Mouse (Mus musculus) MEL (cell line): ENCODE measurements around the gene Vsig8.

Experiments
- CHD2 ChIP-seq: IDR thresholded peaks from 2 replicates; pipeline ENCODE4 v1.6.1; 2011; ENCODE audit warnings: low read length, improper control_type of control experiment
- CTCF ChIP-seq, 3 experiments: IDR thresholded peaks in 2 of 3; conservative IDR thresholded peaks in 1 of 3; 2 replicates each; pipeline ENCODE4 v1.5.1; 2011 to 2012; ENCODE audit warnings: low read length in 3 of 3, low read depth in 2 of 3, mild to moderate bottlenecking in 2 of 3, improper control_type of control experiment in 1 of 3, inconsistent platforms in 1 of 3, mixed read lengths in 1 of 3, moderate library complexity in 1 of 3; ENCODE audit not compliant: control insufficient read depth in 1 of 3, insufficient read depth in 1 of 3, poor library complexity in 1 of 3, severe bottlenecking in 1 of 3
- E2F4 ChIP-seq: IDR thresholded peaks from 2 replicates; pipeline ENCODE4 v1.6.1; 2011; ENCODE audit warnings: low read depth, low read length, improper control_type of control experiment, borderline replicate concordance
- JUND ChIP-seq: IDR thresholded peaks from 2 replicates; pipeline ENCODE4 v1.6.1; 2011; ENCODE audit warnings: low read depth, mild to moderate bottlenecking, improper control_type of control experiment, low read length
- MAX ChIP-seq: IDR thresholded peaks from 2 replicates; pipeline ENCODE4 v1.6.1; 2011; ENCODE audit warnings: low read length, improper control_type of control experiment
- NELFE ChIP-seq: IDR thresholded peaks from 2 replicates; pipeline ENCODE4 v1.6.1; 2011; ENCODE audit warnings: low read depth, low read length, improper control_type of control experiment
- POLR2A ChIP-seq, 2 experiments: IDR thresholded peaks; 2 replicates each; pipeline ENCODE4 v1.6.1; 2011 to 2012; ENCODE audit warnings: low read length in 2 of 2, mild to moderate bottlenecking in 2 of 2, control low read depth in 1 of 2, improper control_type of control experiment in 1 of 2, low read depth in 1 of 2, moderate library complexity in 1 of 2; ENCODE audit not compliant: control insufficient read depth in 1 of 2, insufficient read depth in 1 of 2, poor library complexity in 1 of 2
- POLR2AphosphoS5 ChIP-seq: IDR thresholded peaks from 2 replicates; pipeline ENCODE4 v1.6.1; 2012; ENCODE audit warnings: low read depth, borderline replicate concordance, mild to moderate bottlenecking, inconsistent platforms, low read length, moderate library complexity, mixed read lengths
- ZKSCAN1 ChIP-seq: IDR thresholded peaks from 2 replicates; pipeline ENCODE4 v1.6.1; 2012; ENCODE audit warnings: low read depth, mild to moderate bottlenecking, inconsistent platforms, low read length, improper control_type of control experiment, moderate library complexity
- ZMIZ1 ChIP-seq: IDR thresholded peaks from 2 replicates; pipeline ENCODE4 v1.6.1; 2012; ENCODE audit warnings: low read depth, mild to moderate bottlenecking, inconsistent platforms, low read length, improper control_type of control experiment, moderate library complexity
- ZNF384 ChIP-seq: IDR thresholded peaks from 2 replicates; pipeline ENCODE4 v1.6.1; 2012; ENCODE audit warnings: low read depth, mild to moderate bottlenecking, inconsistent platforms, low read length, improper control_type of control experiment

DNA sequence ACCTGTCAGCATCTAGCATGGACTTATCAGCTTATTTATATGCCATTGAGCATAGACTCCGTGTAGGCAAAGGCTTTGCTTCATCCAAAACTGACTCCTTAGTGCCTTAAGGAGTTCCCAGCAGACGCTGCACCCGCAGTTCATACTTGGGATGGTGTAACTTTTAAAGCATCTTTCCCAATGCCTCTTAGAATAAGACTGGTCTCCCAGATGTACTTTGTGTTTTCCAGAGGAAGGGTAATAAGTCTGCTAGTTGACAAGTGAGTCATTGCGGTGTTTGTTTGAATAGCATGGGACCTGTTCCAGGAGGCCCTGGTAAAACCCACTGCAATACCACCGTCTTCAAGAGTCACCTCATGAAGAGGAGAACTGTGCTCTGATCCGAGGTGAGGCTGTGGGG is 24.4 kb downstream of the Vsig8 start:
- no peak for TF ChIP-seq POLR2AphosphoS5
- no peak for TF ChIP-seq ZMIZ1
- TF ChIP-seq CHD2, result no peak
- no peak for TF ChIP-seq E2F4
- no peak for TF ChIP-seq NELFE
- TF ChIP-seq POLR2A (IDR thresholded peaks at IDR 0.05; ENCODE audit: control insufficient read depth in 1 of 2, insufficient read depth in 1 of 2, low read depth in 1 of 2, low read length in 2 of 2, poor library complexity in 1 of 2), result no peak
- TF ChIP-seq ZKSCAN1, result no peak
- no peak for TF ChIP-seq MAX
- no peak for TF ChIP-seq ZNF384
- TF ChIP-seq CTCF (IDR thresholded peaks at IDR 0.05 in 2 of 3, conservative IDR thresholded peaks at IDR 0.05 in 1 of 3; ENCODE audit: control insufficient read depth in 1 of 3, insufficient read depth in 1 of 3, low read depth in 2 of 3, low read length in 3 of 3, poor library complexity in 1 of 3, severe bottlenecking in 1 of 3), result no peak
- no peak for TF ChIP-seq JUND
